Mouse (Mus musculus) MN1 (cell line): ENCODE data around the gene Ces2h.
"Not testable (repeated sequence)": the region's sequence is repeated elsewhere in the genome, so short reads cannot be mapped to it uniquely, and the experiment has no call there.

Source experiments
- DNase-seq: peaks from one replicate; pipeline ENCODE4 v3.0.0-alpha.2; 2016; ENCODE audit warnings: low spot score

The Ces2h gene

GRCm38 (mm10) chr8:105000586-105000985, at the start of gene Ces2h:
Ces2h (plus strand) TSS chr8:105000853.
- DNase-seq, result no peak

GRCm38 (mm10) chr8:104961537-104961961, 39.1 kb upstream of the Ces2h start, which contains the start of gene Ces2g:
Ces2g (plus strand) TSS chr8:104961718.
- DNase-seq, result no peak

GRCm38 (mm10) chr8:104962229-104962901, 38.3 kb upstream of the Ces2h start:
- DNase-seq, result no peak

GRCm38 (mm10) chr8:104963375-104963894, 37.2 kb upstream of the Ces2h start:
- no peak for DNase-seq

- DNase-seq, result no peak
Observed at GRCm38 (mm10) chr8:104984126-104984525, 16.5 kb upstream of the Ces2h start.

- DNase-seq, result no peak
Observed at GRCm38 (mm10) chr8:104984942-104985341, 15.7 kb upstream of the Ces2h start.

- DNase-seq, result no peak
Observed at GRCm38 (mm10) chr8:104998191-104998590, 2.5 kb upstream of the Ces2h start.

- no peak for DNase-seq
Observed at GRCm38 (mm10) chr8:104999183-104999582, 1.5 kb upstream of the Ces2h start.

GRCm38 (mm10) chr8:105010000-105010399, 9.3 kb downstream of the Ces2h start:
- no peak for DNase-seq

- DNase-seq, result no peak
Observed at GRCm38 (mm10) chr8:105011136-105011535, 10.5 kb downstream of the Ces2h start.

- DNase-seq, result no peak
Observed at GRCm38 (mm10) chr8:105014391-105014790, 13.7 kb downstream of the Ces2h start.

GRCm38 (mm10) chr8:105021954-105022353, 21.3 kb downstream of the Ces2h start:
- no peak for DNase-seq

- DNase-seq, result no peak
Observed at GRCm38 (mm10) chr8:105023087-105023486, 22.4 kb downstream of the Ces2h start.

GRCm38 (mm10) chr8:105025050-105025449, 24.4 kb downstream of the Ces2h start:
- peak; percentile 10 for DNase-seq

GRCm38 (mm10) chr8:105043510-105043909, 42.9 kb downstream of the Ces2h start:
- DNase-seq, result no peak

- no peak for DNase-seq
Observed at GRCm38 (mm10) chr8:105045824-105046401, 45.3 kb downstream of the Ces2h start.

- DNase-seq, result no peak
Observed at GRCm38 (mm10) chr8:105048371-105048854, 47.8 kb downstream of the Ces2h start, which contains the start of gene Ces3a. Ces3a (plus strand) TSS chr8:105048601.

- DNase-seq, result no peak
Observed at GRCm38 (mm10) chr8:105056211-105056610, 55.6 kb downstream of the Ces2h start.

- DNase-seq, result no peak
Observed at GRCm38 (mm10) chr8:105060056-105060455, 59.4 kb downstream of the Ces2h start.

- DNase-seq, result peak; percentile 61
Observed at GRCm38 (mm10) chr8:105066761-105067160, 66.1 kb downstream of the Ces2h start.

GRCm38 (mm10) chr8:105067905-105068304, 67.3 kb downstream of the Ces2h start:
- DNase-seq, result not testable (repeated sequence)

GRCm38 (mm10) chr8:105068971-105069370, 68.3 kb downstream of the Ces2h start:
- no peak for DNase-seq
